Mouse (Mus musculus): Measurements from ENCODE around the gene Scgb2b17. TPM values are rescaled to one million over a fixed set of nuclear protein-coding genes. Genes with fewer than 3 reads are reported as not detected.
"Not testable (repeated sequence)": the region's sequence is repeated elsewhere in the genome, so short reads cannot be mapped to it uniquely, and the experiment has no call there.

Scgb2b17 gene
- not detected in 2 replicates for polyA plus RNA-seq (2014; fragmentation: Nextera tagmentation; extraction: Ambion mirVana)

DNA sequence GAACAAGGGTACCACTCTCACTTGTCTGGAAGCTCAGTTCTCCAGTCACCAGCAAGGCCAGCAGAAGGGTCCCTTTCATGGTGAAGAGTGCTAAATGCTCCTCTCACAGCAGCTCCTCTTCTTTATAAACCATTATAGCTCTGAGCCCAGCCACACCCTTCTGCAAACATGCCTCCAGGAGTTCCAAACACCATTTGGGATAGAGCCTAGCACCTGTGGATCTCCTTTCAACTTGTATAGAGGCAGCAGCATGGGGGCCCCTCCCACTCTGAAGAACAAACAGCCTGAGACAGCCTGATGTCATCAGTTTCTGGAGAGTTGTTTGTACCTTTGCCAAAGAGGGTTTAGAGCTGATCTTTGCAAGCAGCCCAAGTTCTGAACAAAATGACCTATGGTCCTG lies at the start of gene Scgb2b17:
Gene Scgb2b17, minus strand, starts transcription at position 101 of the 400 bp plus-strand sequence.
- not testable (repeated sequence) for H3K9me3 ChIP-seq (ENCODE audit: control insufficient read depth, low read depth, low read length); H3K4me1 ChIP-seq (ENCODE audit: control insufficient read depth, insufficient read depth, low read length); H3K27me3 ChIP-seq (ENCODE audit: control insufficient read depth, insufficient read depth, low read length); H3K4me2 ChIP-seq (replicated peaks; ENCODE audit: low read depth, low read length); H3K9ac ChIP-seq (replicated peaks; ENCODE audit: low read depth, low read length); H3K27ac ChIP-seq (ENCODE audit: low read length); ATAC-seq (ENCODE audit: insufficient number of reproducible peaks, insufficient read depth, low FRiP score, low read depth); H3K36me3 ChIP-seq (ENCODE audit: control insufficient read depth, insufficient read depth, low read length); H3K4me3 ChIP-seq (ENCODE audit: low read depth, low read length)

DNA sequence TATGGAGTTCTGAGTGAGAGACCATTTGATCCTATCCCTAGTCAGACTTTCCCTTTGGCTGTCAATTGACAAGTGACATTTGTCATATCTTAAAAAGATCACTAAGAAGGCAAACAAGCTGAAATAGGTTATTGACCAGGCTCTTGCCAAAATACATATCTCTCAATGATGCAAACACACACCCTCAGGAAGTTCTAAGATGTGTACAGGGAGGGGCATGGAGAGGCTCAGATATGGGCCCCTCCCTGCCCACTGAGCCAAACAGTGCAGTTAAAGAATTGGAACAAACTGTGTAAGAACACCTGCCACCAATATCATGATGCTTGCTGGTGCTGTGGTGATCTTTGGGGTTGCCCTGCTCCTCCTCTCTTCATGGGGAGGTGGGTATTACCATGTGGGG lies 6.8 kb upstream of the Scgb2b17 start, which contains the start of gene Scgb1b17:
Gene Scgb1b17, plus strand, starts transcription at position 301 of the 400 bp plus-strand sequence.
- not testable (repeated sequence) for H3K36me3 ChIP-seq (ENCODE audit: control insufficient read depth, insufficient read depth, low read length); H3K27me3 ChIP-seq (ENCODE audit: control insufficient read depth, insufficient read depth, low read length); ATAC-seq (ENCODE audit: insufficient number of reproducible peaks, insufficient read depth, low FRiP score, low read depth); H3K4me3 ChIP-seq (ENCODE audit: low read depth, low read length); H3K27ac ChIP-seq (ENCODE audit: low read length); H3K9me3 ChIP-seq (ENCODE audit: control insufficient read depth, low read depth, low read length); H3K4me2 ChIP-seq (replicated peaks; ENCODE audit: low read depth, low read length); H3K4me1 ChIP-seq (ENCODE audit: control insufficient read depth, insufficient read depth, low read length); H3K9ac ChIP-seq (replicated peaks; ENCODE audit: low read depth, low read length)

Other genes with a start within 250 kb of the Scgb2b17 start
- gene Scgb2b15, start 226.9 kb downstream of the Scgb2b17 start, polyA plus RNA-seq (2014; fragmentation: Nextera tagmentation; extraction: Ambion mirVana), result not detected in 2 replicates
- not detected in 2 replicates for gene Scgb1b15, start 220.0 kb downstream of the Scgb2b17 start, polyA plus RNA-seq (2014; fragmentation: Nextera tagmentation; extraction: Ambion mirVana)
- not detected in 2 replicates for gene Scgb1b17, start 6.9 kb upstream of the Scgb2b17 start, polyA plus RNA-seq (2014; fragmentation: Nextera tagmentation; extraction: Ambion mirVana)
- not detected in 2 replicates for gene Scgb2b18, start 117.3 kb upstream of the Scgb2b17 start, polyA plus RNA-seq (2014; fragmentation: Nextera tagmentation; extraction: Ambion mirVana)
- gene Scgb1b18, start 129.0 kb upstream of the Scgb2b17 start, polyA plus RNA-seq (2014; fragmentation: Nextera tagmentation; extraction: Ambion mirVana), result not detected in 2 replicates
- gene Scgb2b19, start 223.8 kb upstream of the Scgb2b17 start, polyA plus RNA-seq (2014; fragmentation: Nextera tagmentation; extraction: Ambion mirVana), result not detected in 2 replicates
- gene Scgb1b19, start 230.7 kb upstream of the Scgb2b17 start, polyA plus RNA-seq (2014; fragmentation: Nextera tagmentation; extraction: Ambion mirVana), result not detected in 2 replicates